Mouse (Mus musculus): Measurements from ENCODE around the gene 1700021F05Rik. TPM values are rescaled to one million over a fixed set of nuclear protein-coding genes. Genes with fewer than 3 reads are reported as not detected.

Gene 1700021F05Rik
- polyA plus RNA-seq (2014; fragmentation: Nextera tagmentation; extraction: Ambion mirVana) = 62.9 and 66.6 TPM in 2 replicates

DNA sequence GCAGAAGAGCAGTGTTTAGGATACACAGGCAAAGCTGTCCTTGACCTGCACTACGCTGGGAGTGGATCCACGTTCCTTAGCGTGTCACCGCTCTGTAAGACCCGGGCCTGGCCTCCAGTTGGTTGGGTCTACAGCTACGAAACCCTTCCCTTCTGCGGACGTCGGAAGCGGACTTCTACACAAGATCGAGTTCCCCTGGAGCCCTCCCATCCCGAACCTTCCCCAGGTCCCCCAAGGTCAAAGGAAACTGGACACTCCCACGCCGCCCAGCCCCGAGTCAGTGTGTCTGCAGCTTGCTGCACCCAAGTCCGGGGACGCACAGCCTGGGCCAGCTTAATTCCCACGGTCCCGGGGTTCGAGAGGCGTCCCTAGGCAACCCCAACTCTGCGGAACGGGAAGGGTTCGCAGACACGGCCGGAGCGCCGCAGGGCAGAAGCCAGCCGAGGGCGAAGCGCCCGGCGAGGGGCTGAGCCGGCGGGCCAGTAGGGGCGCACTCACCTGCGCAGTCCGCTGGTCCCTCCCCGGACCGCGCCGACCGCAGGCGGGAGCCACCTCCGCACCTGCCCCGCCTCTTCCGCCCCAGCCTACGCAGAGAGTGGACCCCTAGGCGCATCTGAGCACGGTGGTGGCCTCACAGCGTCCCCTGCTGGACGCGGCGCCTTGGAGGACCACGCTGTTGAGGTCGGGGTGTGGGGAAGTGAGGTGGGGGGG, at the start of gene 1700021F05Rik:
Gene 1700021F05Rik, minus strand, starts transcription at position 553 of the 711 bp plus-strand sequence.
- Histone ChIP-seq H3K27ac (replicated peaks; ENCODE audit: low read depth, low read length) (no peak within 1 kb of the TSS), H3K27me3 (ENCODE audit: control insufficient read depth, insufficient read depth, low read length) (no peaks in the 10 kb centered on the region), H3K4me3 (ENCODE audit: low read depth, low read length) (peak within 1 kb of the TSS; percentile 88), H3K36me3 (ENCODE audit: control insufficient read depth, insufficient read depth, low read length) (no peaks in the 10 kb centered on the region), H3K4me1 (ENCODE audit: control insufficient read depth, insufficient read depth, low read length) (no peaks in the 10 kb centered on the region), H3K4me2 (ENCODE audit: low read depth, severe bottlenecking) (peak within 1 kb of the TSS; percentile 50), H3K9me3 (ENCODE audit: control insufficient read depth, low read length) (no peaks in the 10 kb centered on the region), H3K9ac (ENCODE audit: low read length) (peak within 1 kb of the TSS; percentile 90)
- WGBS = under 1% methylated on average over 51 of the region's 56 CpGs
- ATAC-seq (ENCODE audit: insufficient number of reproducible peaks, low FRiP score, low TSS enrichment, low read depth) (peak; percentile 99), DNase-seq (ENCODE audit: low spot score) (peak; percentile 99)

DNA sequence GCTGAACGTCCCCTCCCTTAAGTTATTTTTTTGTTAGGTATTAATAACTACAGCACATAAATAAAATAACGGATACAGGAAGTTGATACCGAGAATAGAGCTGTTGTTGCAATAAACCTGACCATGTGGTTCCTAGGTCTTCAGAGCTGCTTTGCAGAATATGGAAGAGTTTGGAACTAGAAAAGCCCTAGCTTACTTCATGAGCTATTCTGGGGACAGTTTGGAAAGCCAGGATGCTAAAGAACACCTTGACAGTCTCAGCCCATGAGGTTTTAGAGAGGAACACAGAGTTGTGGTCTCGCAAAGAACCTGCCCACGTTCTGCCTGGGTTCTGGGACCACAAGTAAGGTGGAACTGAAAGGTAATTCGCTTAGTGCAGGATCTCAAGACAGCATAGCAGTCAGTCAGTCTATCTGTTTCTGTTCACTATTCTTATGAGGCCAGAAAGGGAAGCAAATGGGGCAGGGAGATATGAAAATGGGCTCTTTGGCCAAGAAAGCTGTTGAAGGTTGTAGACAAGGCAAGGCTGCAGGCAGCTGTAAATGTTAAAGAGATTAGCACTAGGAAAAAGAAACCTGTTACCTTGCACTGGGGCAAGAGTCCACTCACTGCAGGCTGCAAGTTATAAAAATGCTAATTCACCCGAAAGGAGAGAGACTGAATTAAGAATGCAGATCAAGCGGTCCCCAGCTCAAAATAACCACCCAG, 47.8 kb upstream of the 1700021F05Rik start:
- Histone ChIP-seq H3K27ac (replicated peaks; ENCODE audit: low read depth, low read length) (no peak overlapping the region), H3K4me2 (ENCODE audit: low read depth, severe bottlenecking) (no peak overlapping the region), H3K27me3 (ENCODE audit: control insufficient read depth, insufficient read depth, low read length) (no peaks in the 10 kb centered on the region), H3K36me3 (ENCODE audit: control insufficient read depth, insufficient read depth, low read length) (peaks cover 6% of the 10 kb centered on the region; the same call in 1 of the 2 replicates), H3K4me1 (ENCODE audit: control insufficient read depth, insufficient read depth, low read length) (peaks cover 4% of the 10 kb centered on the region), H3K9ac (ENCODE audit: low read length) (no peak overlapping the region), H3K4me3 (ENCODE audit: low read depth, low read length) (no peak overlapping the region), H3K9me3 (ENCODE audit: control insufficient read depth, low read length) (no peaks in the 10 kb centered on the region)
- DNase-seq (ENCODE audit: low spot score) (no peak), ATAC-seq (ENCODE audit: insufficient number of reproducible peaks, low FRiP score, low TSS enrichment, low read depth) (no peak)
- 65% methylated on average over 8 of the region's 8 CpGs for WGBS

DNA sequence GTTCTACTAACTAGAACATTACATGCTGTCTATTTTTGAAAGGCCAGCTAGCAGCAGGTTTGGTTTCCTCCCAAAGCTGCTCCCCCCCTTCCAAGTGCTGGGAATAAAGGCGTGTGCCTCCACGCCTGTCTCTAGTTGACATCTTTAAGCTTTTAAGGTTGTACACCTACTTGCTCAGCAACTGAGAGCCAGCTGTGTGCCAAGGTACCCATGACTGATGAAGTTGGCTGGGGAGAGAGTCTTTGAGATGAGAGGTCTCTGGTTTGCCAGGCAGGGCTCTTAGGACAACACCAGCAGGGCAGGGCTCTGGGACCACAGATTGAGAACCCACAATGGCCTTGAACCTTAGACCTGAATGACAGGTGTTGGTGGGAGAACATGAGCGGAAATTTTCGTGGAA, 43.7 kb upstream of the 1700021F05Rik start:
- no peak overlapping the region for H3K4me3 ChIP-seq (ENCODE audit: low read depth, low read length)
- H3K27ac ChIP-seq (replicated peaks; ENCODE audit: low read depth, low read length) = no peak overlapping the region
- no peaks in the 10 kb centered on the region for H3K9me3 ChIP-seq (ENCODE audit: control insufficient read depth, low read length)
- no peak overlapping the region for H3K4me2 ChIP-seq (ENCODE audit: low read depth, severe bottlenecking)
- 93% methylated on average over 4 of the region's 4 CpGs for WGBS
- no peak for ATAC-seq (ENCODE audit: insufficient number of reproducible peaks, low FRiP score, low TSS enrichment, low read depth)
- H3K27me3 ChIP-seq (ENCODE audit: control insufficient read depth, insufficient read depth, low read length) = no peaks in the 10 kb centered on the region
- DNase-seq (ENCODE audit: low spot score) = no peak
- H3K9ac ChIP-seq (ENCODE audit: low read length) = no peak overlapping the region
- peaks cover 19% of the 10 kb centered on the region; the same call in 1 of the 2 replicates for H3K36me3 ChIP-seq (ENCODE audit: control insufficient read depth, insufficient read depth, low read length)
- peaks cover 4% of the 10 kb centered on the region for H3K4me1 ChIP-seq (ENCODE audit: control insufficient read depth, insufficient read depth, low read length)

DNA sequence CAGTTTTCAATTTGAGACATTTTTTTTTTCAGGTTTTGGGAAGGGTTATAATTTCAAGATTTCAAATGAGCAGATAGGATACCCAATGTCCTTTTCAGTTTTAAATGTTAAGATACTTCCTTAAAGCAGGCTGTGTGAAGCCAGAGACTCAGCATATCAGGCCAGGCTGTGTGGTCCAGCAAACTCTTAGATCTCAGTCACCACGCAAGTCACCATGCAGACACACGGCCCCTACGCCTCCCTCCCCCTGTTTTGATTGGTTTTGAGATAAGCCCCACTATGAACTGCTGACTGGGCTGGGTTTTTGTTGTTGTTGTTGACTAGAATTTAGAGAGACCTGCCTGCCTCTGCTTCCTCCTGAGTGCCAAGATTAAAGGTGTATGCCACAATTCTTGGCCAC, 40.5 kb upstream of the 1700021F05Rik start:
- Histone ChIP-seq H3K27me3 (ENCODE audit: control insufficient read depth, insufficient read depth, low read length) (no peaks in the 10 kb centered on the region), H3K36me3 (ENCODE audit: control insufficient read depth, insufficient read depth, low read length) (peaks cover 19% of the 10 kb centered on the region; the same call in 1 of the 2 replicates), H3K9ac (ENCODE audit: low read length) (peak overlapping the region; percentile 97), H3K4me1 (ENCODE audit: control insufficient read depth, insufficient read depth, low read length) (0 out of 2 replicates have a peak, but pooled peaks cover 5% of the 10 kb centered on the region), H3K27ac (replicated peaks; ENCODE audit: low read depth, low read length) (no peak overlapping the region), H3K9me3 (ENCODE audit: control insufficient read depth, low read length) (no peaks in the 10 kb centered on the region), H3K4me3 (ENCODE audit: low read depth, low read length) (peak overlapping the region; percentile 84), H3K4me2 (ENCODE audit: low read depth, severe bottlenecking) (peak overlapping the region; percentile 69)
- DNase-seq (ENCODE audit: low spot score) (peak; percentile 53), ATAC-seq (ENCODE audit: insufficient number of reproducible peaks, low FRiP score, low TSS enrichment, low read depth) (no peak)
- 54% methylated on average over 3 of the region's 3 CpGs for WGBS

DNA sequence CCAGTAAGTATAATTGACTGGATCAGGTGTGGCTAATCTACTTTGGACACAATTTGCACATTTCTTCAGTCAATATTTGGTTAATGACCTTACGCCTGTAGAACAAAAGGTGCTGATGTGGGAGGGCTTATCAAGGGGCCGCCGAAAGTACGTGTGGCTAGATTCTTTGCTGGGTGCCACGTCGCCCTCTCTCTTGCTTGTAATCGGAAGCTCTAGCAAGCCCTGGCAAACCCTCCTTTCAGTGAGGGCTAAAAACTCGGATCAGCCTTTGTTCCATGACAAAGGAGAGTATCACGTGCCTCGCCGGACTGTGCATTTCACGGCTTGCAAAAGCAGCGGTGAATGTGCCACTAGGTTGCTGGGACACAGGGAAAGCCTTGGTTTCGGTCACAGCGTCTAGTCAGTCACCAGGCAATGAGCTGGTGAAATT, 39.9 kb upstream of the 1700021F05Rik start:
- WGBS = 0% methylated on average over 15 of the region's 15 CpGs

DNA sequence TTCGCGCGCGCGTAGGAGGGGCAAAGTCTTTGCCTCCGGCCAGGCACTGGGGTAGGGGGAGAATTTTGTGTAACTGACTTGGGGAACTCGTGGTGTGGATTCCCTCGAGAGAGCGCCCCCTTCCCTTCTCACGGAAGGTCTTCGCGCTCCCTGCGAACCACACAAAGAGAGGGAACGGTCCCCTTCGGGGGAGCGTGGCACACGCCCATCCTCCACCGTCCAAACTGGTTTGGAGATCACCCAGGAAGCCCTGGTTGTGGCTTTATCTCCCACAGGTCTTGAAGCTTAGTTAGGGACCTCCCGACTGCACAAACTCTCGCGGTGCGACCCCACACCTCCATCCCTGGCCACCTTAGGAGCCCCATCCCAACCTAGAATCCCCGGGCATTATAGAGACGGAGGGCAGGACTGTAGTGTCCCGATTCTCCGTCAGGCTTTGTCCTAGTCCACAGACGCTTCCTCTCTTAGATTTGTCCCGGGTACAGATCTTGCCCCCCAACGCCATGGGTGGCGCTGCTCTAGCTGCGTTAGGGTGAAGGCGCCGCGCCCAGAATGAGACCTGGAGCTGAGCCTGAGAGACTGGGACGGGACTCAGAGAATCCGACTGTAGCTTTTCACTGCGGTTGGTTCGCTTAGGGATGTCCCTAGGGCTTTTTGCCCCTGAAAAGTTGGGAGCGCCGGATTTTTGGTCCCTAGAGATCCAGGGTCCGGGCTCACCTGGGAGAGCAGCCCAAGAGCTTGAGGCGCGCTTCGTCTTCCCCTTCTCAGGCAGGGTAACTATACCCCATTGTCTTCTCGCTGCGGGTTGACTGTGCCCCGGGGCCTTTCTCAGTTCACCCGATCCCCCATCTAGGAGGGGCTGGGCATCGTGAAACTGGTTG, 38.8 kb upstream of the 1700021F05Rik start:
- peak overlapping the region; percentile 99 for H3K27ac ChIP-seq (replicated peaks; ENCODE audit: low read depth, low read length)
- no peaks in the 10 kb centered on the region for H3K9me3 ChIP-seq (ENCODE audit: control insufficient read depth, low read length)
- ATAC-seq (ENCODE audit: insufficient number of reproducible peaks, low FRiP score, low TSS enrichment, low read depth) (peak; percentile 16; the same call in 1 of the 2 replicates), DNase-seq (ENCODE audit: low spot score) (peak; percentile 77)
- peak overlapping the region; percentile 97 for H3K9ac ChIP-seq (ENCODE audit: low read length)
- peak overlapping the region; percentile 69 for H3K4me2 ChIP-seq (ENCODE audit: low read depth, severe bottlenecking)
- under 1% methylated on average over 49 of the region's 49 CpGs for WGBS
- 0 out of 2 replicates have a peak, but pooled peaks cover 5% of the 10 kb centered on the region for H3K4me1 ChIP-seq (ENCODE audit: control insufficient read depth, insufficient read depth, low read length)
- H3K27me3 ChIP-seq (ENCODE audit: control insufficient read depth, insufficient read depth, low read length) = no peaks in the 10 kb centered on the region
- H3K36me3 ChIP-seq (ENCODE audit: control insufficient read depth, insufficient read depth, low read length) = peaks cover 19% of the 10 kb centered on the region; the same call in 1 of the 2 replicates
- H3K4me3 ChIP-seq (ENCODE audit: low read depth, low read length) = peak overlapping the region; percentile 84

More for the DNA sequence above, 39.9 kb upstream of the 1700021F05Rik start:
- peak overlapping the region; percentile 84 for H3K4me3 ChIP-seq (ENCODE audit: low read depth, low read length)
- peaks cover 19% of the 10 kb centered on the region; the same call in 1 of the 2 replicates for H3K36me3 ChIP-seq (ENCODE audit: control insufficient read depth, insufficient read depth, low read length)
- no peaks in the 10 kb centered on the region for H3K27me3 ChIP-seq (ENCODE audit: control insufficient read depth, insufficient read depth, low read length)
- DNase-seq (ENCODE audit: low spot score) (peak; percentile 86), ATAC-seq (ENCODE audit: insufficient number of reproducible peaks, low FRiP score, low TSS enrichment, low read depth) (no peak)
- peak overlapping the region; percentile 97 for H3K9ac ChIP-seq (ENCODE audit: low read length)
- H3K4me2 ChIP-seq (ENCODE audit: low read depth, severe bottlenecking) = peak overlapping the region; percentile 69
- H3K9me3 ChIP-seq (ENCODE audit: control insufficient read depth, low read length) = no peaks in the 10 kb centered on the region
- H3K4me1 ChIP-seq (ENCODE audit: control insufficient read depth, insufficient read depth, low read length) = 0 out of 2 replicates have a peak, but pooled peaks cover 5% of the 10 kb centered on the region
- peak overlapping the region; percentile 79 for H3K27ac ChIP-seq (replicated peaks; ENCODE audit: low read depth, low read length)

DNA sequence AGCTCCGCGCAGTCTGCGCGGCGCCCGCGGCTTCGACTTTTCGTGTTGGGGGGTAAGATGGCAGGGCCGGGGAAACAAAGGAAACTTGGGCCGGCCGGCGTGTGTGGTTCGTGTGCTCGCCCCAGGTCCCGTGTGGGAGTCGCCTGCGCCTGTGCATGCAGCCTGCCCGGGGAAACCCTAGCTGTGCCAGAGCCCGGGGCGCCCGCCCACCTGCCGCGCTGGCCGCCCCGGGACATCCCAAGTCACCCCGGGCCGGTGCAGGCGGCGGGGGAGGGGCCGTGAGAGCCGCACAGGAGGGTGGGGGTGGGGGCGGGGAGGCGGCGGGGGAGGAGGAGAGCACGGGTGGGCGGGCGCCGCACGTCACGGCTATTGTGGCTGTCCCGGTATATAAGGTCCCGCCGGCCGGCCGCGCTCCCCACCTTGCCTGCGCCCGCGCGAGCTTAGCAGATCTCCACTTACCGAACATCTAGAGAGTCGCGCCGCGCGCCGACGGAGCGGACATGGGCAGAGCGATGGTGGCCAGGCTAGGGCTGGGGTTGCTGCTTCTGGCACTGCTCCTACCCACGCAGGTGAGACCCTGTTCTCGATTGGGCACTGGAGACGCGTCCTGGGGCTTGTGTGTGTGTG, 38.1 kb upstream of the 1700021F05Rik start:
- H3K4me3 ChIP-seq (ENCODE audit: low read depth, low read length) = peak overlapping the region; percentile 84
- no peaks in the 10 kb centered on the region for H3K9me3 ChIP-seq (ENCODE audit: control insufficient read depth, low read length)
- peaks cover 14% of the 10 kb centered on the region; the same call in 1 of the 2 replicates for H3K36me3 ChIP-seq (ENCODE audit: control insufficient read depth, insufficient read depth, low read length)
- peak overlapping the region; percentile 99 for H3K27ac ChIP-seq (replicated peaks; ENCODE audit: low read depth, low read length)
- peak overlapping the region; percentile 69 for H3K4me2 ChIP-seq (ENCODE audit: low read depth, severe bottlenecking)
- peak; percentile 97 for DNase-seq (ENCODE audit: low spot score)
- H3K9ac ChIP-seq (ENCODE audit: low read length) = peak overlapping the region; percentile 97
- under 1% methylated on average over 51 of the region's 65 CpGs for WGBS
- ATAC-seq (ENCODE audit: insufficient number of reproducible peaks, low FRiP score, low TSS enrichment, low read depth) = peak; percentile 88
- no peaks in the 10 kb centered on the region for H3K27me3 ChIP-seq (ENCODE audit: control insufficient read depth, insufficient read depth, low read length)
- 0 out of 2 replicates have a peak, but pooled peaks cover 5% of the 10 kb centered on the region for H3K4me1 ChIP-seq (ENCODE audit: control insufficient read depth, insufficient read depth, low read length)

Measured in limb, embryonic 11.5 days (tissue).